Mouse (Mus musculus) megakaryocyte, embryonic 14.5 days (primary cell): ENCODE results near the gene Olfr1357.

ENCODE experiments used
- FLI1 ChIP-seq: IDR thresholded peaks from 2 replicates; pipeline ENCODE4 v1.6.1; 2012; ENCODE audit warnings: low read length, inconsistent platforms, mixed read lengths
- GATA1 ChIP-seq: IDR thresholded peaks from 3 replicates; pipeline ENCODE4 v1.6.1; 2012; ENCODE audit warnings: mixed read lengths, low read length, inconsistent platforms, borderline replicate concordance

DNA sequence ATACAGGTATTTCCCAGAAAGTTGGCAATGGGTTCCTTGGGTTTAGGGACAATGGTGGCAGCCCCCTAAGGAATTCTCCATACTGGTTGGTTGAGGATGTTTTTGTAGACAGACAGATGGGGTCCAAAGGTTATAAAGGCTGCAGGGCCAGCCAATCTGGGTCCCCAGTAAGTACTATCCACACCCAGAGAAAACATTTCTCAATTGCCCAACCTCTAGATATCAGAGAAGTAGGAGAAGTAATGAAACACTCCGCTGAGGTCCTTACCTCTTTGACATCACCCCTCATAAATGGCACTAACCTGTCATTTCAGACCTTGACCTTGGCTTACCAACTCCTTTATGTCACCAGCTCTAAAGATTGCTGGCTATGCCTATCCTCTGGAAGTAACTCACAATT lies 46.7 kb upstream of the Olfr1357 start:
- TF ChIP-seq GATA1 (no peak), FLI1 (no peak)
